Mouse (Mus musculus) hindlimb bud, embryonic 11.5 days (tissue): Measurements from ENCODE around the gene Bcl10.
"Not testable (repeated sequence)": the region's sequence is repeated elsewhere in the genome, so short reads cannot be mapped to it uniquely, and the experiment has no call there.

ENCODE experiments used
- DNase-seq: peaks from one replicate; pipeline ENCODE4 v3.0.0-alpha.2; 2012; ENCODE audit warnings: low read depth, low spot score; ENCODE audit errors: extremely low spot score

Bcl10 gene

GRCm38 (mm10) chr3:145922019-145922854 lies at the start of gene Bcl10:
Bcl10 (plus strand) TSS chr3:145922804.
- DNase-seq: no peak

- no peak for DNase-seq
Measured at GRCm38 (mm10) chr3:145873271-145873670, 49.3 kb upstream of the Bcl10 start.

- no peak for DNase-seq
Measured at GRCm38 (mm10) chr3:145874126-145874525, 48.5 kb upstream of the Bcl10 start.

- no peak for DNase-seq
Measured at GRCm38 (mm10) chr3:145876120-145876519, 46.5 kb upstream of the Bcl10 start.

GRCm38 (mm10) chr3:145878867-145879266 lies 43.7 kb upstream of the Bcl10 start:
- DNase-seq: not testable (repeated sequence)

- no peak for DNase-seq
Measured at GRCm38 (mm10) chr3:145880335-145880734, 42.3 kb upstream of the Bcl10 start.

GRCm38 (mm10) chr3:145882076-145882874 lies 40.3 kb upstream of the Bcl10 start:
- DNase-seq: no peak

- DNase-seq: no peak
Measured at GRCm38 (mm10) chr3:145883233-145883632, 39.4 kb upstream of the Bcl10 start.

GRCm38 (mm10) chr3:145885376-145885775 lies 37.2 kb upstream of the Bcl10 start:
- DNase-seq: no peak

GRCm38 (mm10) chr3:145885851-145886464 lies 36.6 kb upstream of the Bcl10 start:
- no peak for DNase-seq

GRCm38 (mm10) chr3:145887430-145887971 lies 35.1 kb upstream of the Bcl10 start:
- DNase-seq: no peak

GRCm38 (mm10) chr3:145890346-145891132 lies 32.1 kb upstream of the Bcl10 start:
- no peak for DNase-seq

GRCm38 (mm10) chr3:145892451-145892850 lies 30.2 kb upstream of the Bcl10 start:
- no peak for DNase-seq

- DNase-seq: no peak
Measured at GRCm38 (mm10) chr3:145894131-145894530, 28.5 kb upstream of the Bcl10 start.

- no peak for DNase-seq
Measured at GRCm38 (mm10) chr3:145897749-145898148, 24.9 kb upstream of the Bcl10 start.

GRCm38 (mm10) chr3:145899832-145900231 lies 22.8 kb upstream of the Bcl10 start:
- no peak for DNase-seq

- DNase-seq: no peak
Measured at GRCm38 (mm10) chr3:145903530-145903929, 19.1 kb upstream of the Bcl10 start.

- DNase-seq: no peak
Measured at GRCm38 (mm10) chr3:145904850-145905776, 17.5 kb upstream of the Bcl10 start.

GRCm38 (mm10) chr3:145906582-145906981 lies 16.0 kb upstream of the Bcl10 start:
- DNase-seq: no peak
